Mouse (Mus musculus) frontal cortex, postnatal 10 days (tissue): ENCODE measurements around the gene Cobll1.
"Not testable (repeated sequence)": the region's sequence is repeated elsewhere in the genome, so short reads cannot be mapped to it uniquely, and the experiment has no call there.

Experiments
- DNase-seq, 2 experiments: peaks; one replicate each; pipeline ENCODE4 v3.0.0; 2022; ENCODE audit warnings: low spot score in 2 of 2, mixed read lengths in 1 of 2

Gene Cobll1

GRCm38 (mm10) chr2:65238964-65239570 is at the start of gene Cobll1:
Gene Cobll1 (minus strand): TSS chr2:65239403.
- DNase-seq: peak in 1 of 2 experiments; percentile 15

GRCm38 (mm10) chr2:65288696-65289095 is 49.5 kb upstream of the Cobll1 start:
- no peak for DNase-seq

- DNase-seq: peak; percentile 15 to 19
Measured at GRCm38 (mm10) chr2:65285380-65285779, 46.2 kb upstream of the Cobll1 start.

GRCm38 (mm10) chr2:65282979-65283378 is 43.8 kb upstream of the Cobll1 start:
- no peak for DNase-seq

GRCm38 (mm10) chr2:65279029-65279690 is 40.0 kb upstream of the Cobll1 start:
- no peak for DNase-seq

- no peak for DNase-seq
Measured at GRCm38 (mm10) chr2:65275443-65276061, 36.3 kb upstream of the Cobll1 start.

- no peak for DNase-seq
Measured at GRCm38 (mm10) chr2:65273910-65274309, 34.7 kb upstream of the Cobll1 start.

GRCm38 (mm10) chr2:65268731-65269130 is 29.5 kb upstream of the Cobll1 start:
- no peak for DNase-seq

GRCm38 (mm10) chr2:65267834-65268233 is 28.6 kb upstream of the Cobll1 start:
- no peak for DNase-seq

GRCm38 (mm10) chr2:65266576-65267299 is 27.5 kb upstream of the Cobll1 start:
- no peak for DNase-seq

GRCm38 (mm10) chr2:65262251-65262650 is 23.0 kb upstream of the Cobll1 start:
- no peak for DNase-seq

GRCm38 (mm10) chr2:65260828-65261227 is 21.6 kb upstream of the Cobll1 start:
- not testable (repeated sequence) for DNase-seq

GRCm38 (mm10) chr2:65260400-65260799 is 21.2 kb upstream of the Cobll1 start:
- DNase-seq: no peak

GRCm38 (mm10) chr2:65257446-65257845 is 18.2 kb upstream of the Cobll1 start:
- DNase-seq: no peak

GRCm38 (mm10) chr2:65256494-65257254 is 17.5 kb upstream of the Cobll1 start:
- no peak for DNase-seq

GRCm38 (mm10) chr2:65250589-65251104 is 11.4 kb upstream of the Cobll1 start:
- DNase-seq: no peak

- DNase-seq: no peak
Measured at GRCm38 (mm10) chr2:65249575-65249974, 10.4 kb upstream of the Cobll1 start.

GRCm38 (mm10) chr2:65240173-65240745 is 1.1 kb upstream of the Cobll1 start:
- no peak for DNase-seq

GRCm38 (mm10) chr2:65238171-65238963 is 836 bp downstream of the Cobll1 start:
- peak in 1 of 2 experiments; percentile 64 for DNase-seq

- peak in 1 of 2 experiments; percentile 15 for DNase-seq
Measured at GRCm38 (mm10) chr2:65237610-65238170, 1.5 kb downstream of the Cobll1 start.
